Mouse (Mus musculus): ENCODE results near the gene Vapa. TPM values are rescaled to one million over a fixed set of nuclear protein-coding genes. Genes with fewer than 3 reads are reported as not detected.

The Vapa gene
- polyA plus RNA-seq, 1 experiment: 58.3 TPM

DNA sequence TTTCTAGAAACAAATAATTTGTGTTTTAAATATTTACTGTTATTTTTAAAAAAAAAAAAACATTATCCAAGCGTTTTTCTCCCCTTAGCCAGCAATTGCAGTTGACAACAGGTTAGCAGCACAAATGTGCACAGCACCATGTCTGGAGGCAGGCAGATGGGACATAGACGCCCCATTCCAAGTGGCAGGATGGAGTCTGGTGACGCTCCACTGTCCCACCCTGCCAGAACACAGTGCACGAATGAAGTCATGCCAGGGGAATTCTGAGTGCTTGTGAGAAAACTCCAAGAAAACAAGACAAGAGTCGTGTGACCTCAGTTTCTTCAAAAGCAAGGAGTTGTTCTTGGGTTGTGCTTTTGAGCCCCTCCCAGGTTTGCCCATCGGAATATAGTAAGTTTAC, 50.0 kb downstream of the Vapa start:
- Histone ChIP-seq H3K36me3 (ENCODE audit: control insufficient read depth, insufficient read depth) (no peaks in the 10 kb centered on the region), H3K4me3 (ENCODE audit: insufficient read depth, poor library complexity, severe bottlenecking) (no peak overlapping the region), H3K79me2 (ENCODE audit: control insufficient read depth, insufficient read depth) (no peaks in the 10 kb centered on the region), H3K27me3 (ENCODE audit: control insufficient read depth, insufficient read depth, insufficient read length) (no peaks in the 10 kb centered on the region), H3K79me3 (ENCODE audit: low read depth) (no peaks in the 10 kb centered on the region), H3ac (ENCODE audit: control insufficient read depth, insufficient read length, low read depth) (no peak overlapping the region)
- no peak for TF ChIP-seq USF1 (IDR thresholded peaks at IDR 0.05; ENCODE audit: low read depth)
- no peak for TF ChIP-seq CEBPB (IDR thresholded peaks at IDR 0.05; ENCODE audit: low read depth)
- TF ChIP-seq FOSL1 (IDR thresholded peaks at IDR 0.05; ENCODE audit: insufficient read depth, low read length, poor library complexity, severe bottlenecking): no peak
- TF ChIP-seq MYOG (IDR thresholded peaks at IDR 0.05; ENCODE audit: control insufficient read depth, extremely low read depth, insufficient read length): no peak
- TF ChIP-seq MYOD1 (IDR thresholded peaks at IDR 0.05; ENCODE audit: control insufficient read depth, insufficient read length, low read depth): no peak
- no peak for TF ChIP-seq CTCF (IDR thresholded peaks at IDR 0.05; ENCODE audit: control insufficient read depth, insufficient read depth, insufficient read length)
- TF ChIP-seq MAX (IDR thresholded peaks at IDR 0.05): no peak

DNA sequence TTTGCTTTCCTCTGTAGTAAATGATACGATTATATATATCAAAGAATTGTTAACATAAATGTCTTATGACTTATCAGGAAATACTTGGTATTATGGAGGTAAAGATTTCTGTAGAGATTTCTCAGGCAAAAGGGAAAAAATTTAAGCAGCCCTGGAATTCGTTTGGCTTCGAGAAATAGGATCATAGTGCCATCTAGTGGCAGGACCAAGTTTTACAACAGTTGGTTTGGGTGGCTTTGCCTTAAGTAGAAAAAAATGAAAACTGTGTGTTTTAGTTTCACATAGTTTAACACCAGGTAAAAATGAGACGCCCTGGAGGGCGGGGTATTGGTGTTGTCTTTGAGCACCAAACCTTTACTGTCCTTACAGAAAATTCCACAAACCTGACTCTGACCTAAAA, 50.6 kb downstream of the Vapa start:
- no peaks in the 10 kb centered on the region for H3K36me3 ChIP-seq (ENCODE audit: control insufficient read depth, insufficient read depth)
- H3K79me3 ChIP-seq (ENCODE audit: low read depth): no peaks in the 10 kb centered on the region
- H3ac ChIP-seq (ENCODE audit: control insufficient read depth, insufficient read length, low read depth): no peak overlapping the region
- H3K27me3 ChIP-seq (ENCODE audit: control insufficient read depth, insufficient read depth, insufficient read length): no peaks in the 10 kb centered on the region
- no peak for TF ChIP-seq MAX (IDR thresholded peaks at IDR 0.05)
- TF ChIP-seq CEBPB (IDR thresholded peaks at IDR 0.05; ENCODE audit: low read depth): no peak
- TF ChIP-seq MYOD1 (IDR thresholded peaks at IDR 0.05; ENCODE audit: control insufficient read depth, insufficient read length, low read depth): no peak
- no peak for TF ChIP-seq CTCF (IDR thresholded peaks at IDR 0.05; ENCODE audit: control insufficient read depth, insufficient read depth, insufficient read length)
- no peak for TF ChIP-seq USF1 (IDR thresholded peaks at IDR 0.05; ENCODE audit: low read depth)
- no peak for TF ChIP-seq MYOG (IDR thresholded peaks at IDR 0.05; ENCODE audit: control insufficient read depth, extremely low read depth, insufficient read length)
- no peak for TF ChIP-seq FOSL1 (IDR thresholded peaks at IDR 0.05; ENCODE audit: insufficient read depth, low read length, poor library complexity, severe bottlenecking)
- no peaks in the 10 kb centered on the region for H3K79me2 ChIP-seq (ENCODE audit: control insufficient read depth, insufficient read depth)
- no peak overlapping the region for H3K4me3 ChIP-seq (ENCODE audit: insufficient read depth, poor library complexity, severe bottlenecking)

DNA sequence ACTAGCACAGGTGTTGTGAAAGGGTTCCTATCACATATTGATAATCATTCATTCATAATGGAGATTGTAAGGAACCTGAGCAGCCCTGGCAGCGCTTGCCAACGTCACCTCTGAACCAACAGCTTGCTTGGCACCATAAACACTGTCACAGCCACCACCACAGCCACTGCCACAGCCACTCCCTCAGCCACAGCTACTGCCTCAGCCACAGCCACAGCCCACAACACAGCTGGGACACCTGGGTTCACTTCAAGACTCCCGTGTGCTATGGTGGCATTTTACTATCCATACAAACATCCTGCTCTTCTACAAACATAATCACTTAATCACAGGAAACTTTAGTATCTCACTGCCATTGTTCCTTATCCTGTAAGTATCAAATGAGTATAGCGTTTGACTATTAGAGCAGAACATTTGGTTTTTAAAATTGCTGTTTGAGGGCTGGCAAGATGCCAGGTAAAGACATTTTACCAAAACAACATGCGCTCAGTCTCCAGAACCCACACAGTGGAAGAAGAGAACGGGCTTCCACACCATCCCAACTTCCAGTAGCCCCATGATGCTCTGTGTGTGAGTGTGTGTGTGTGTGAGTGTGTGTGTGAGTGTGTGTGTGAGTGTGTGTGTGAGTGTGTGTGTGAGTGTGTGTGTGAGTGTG, 51.9 kb downstream of the Vapa start:
- no peaks in the 10 kb centered on the region for H3K79me2 ChIP-seq (ENCODE audit: control insufficient read depth, insufficient read depth)
- H3K79me3 ChIP-seq (ENCODE audit: low read depth): no peaks in the 10 kb centered on the region
- no peaks in the 10 kb centered on the region for H3K27me3 ChIP-seq (ENCODE audit: control insufficient read depth, insufficient read depth, insufficient read length)
- no peaks in the 10 kb centered on the region for H3K36me3 ChIP-seq (ENCODE audit: control insufficient read depth, insufficient read depth)
- no peak overlapping the region for H3ac ChIP-seq (ENCODE audit: control insufficient read depth, insufficient read length, low read depth)
- no peak overlapping the region for H3K4me3 ChIP-seq (ENCODE audit: insufficient read depth, poor library complexity, severe bottlenecking)
- no peak for TF ChIP-seq USF1 (IDR thresholded peaks at IDR 0.05; ENCODE audit: low read depth)

DNA sequence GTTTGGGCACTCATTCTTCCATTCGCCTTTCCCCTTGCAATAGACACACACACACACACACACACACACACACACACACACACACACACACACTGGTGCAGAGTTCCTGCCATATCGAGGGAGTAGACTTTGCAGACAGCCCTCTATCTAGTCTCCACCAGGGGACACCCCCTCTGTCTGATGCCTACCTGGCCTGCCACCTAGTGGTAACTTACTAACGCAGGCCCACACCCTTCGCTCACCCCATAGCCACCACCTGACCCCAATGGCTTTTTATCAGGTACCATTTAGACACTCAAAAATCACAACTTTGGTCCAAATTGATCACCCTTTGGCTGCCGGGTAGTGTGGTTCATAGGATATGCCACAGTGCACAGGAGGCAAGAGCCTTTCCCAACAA, 54.1 kb downstream of the Vapa start:
- H3K36me3 ChIP-seq (ENCODE audit: control insufficient read depth, insufficient read depth): no peaks in the 10 kb centered on the region
- H3ac ChIP-seq (ENCODE audit: control insufficient read depth, insufficient read length, low read depth): no peak overlapping the region
- no peaks in the 10 kb centered on the region for H3K27me3 ChIP-seq (ENCODE audit: control insufficient read depth, insufficient read depth, insufficient read length)
- no peak overlapping the region for H3K4me3 ChIP-seq (ENCODE audit: insufficient read depth, poor library complexity, severe bottlenecking)
- no peaks in the 10 kb centered on the region for H3K79me3 ChIP-seq (ENCODE audit: low read depth)
- no peaks in the 10 kb centered on the region for H3K79me2 ChIP-seq (ENCODE audit: control insufficient read depth, insufficient read depth)
- TF ChIP-seq FOSL1 (IDR thresholded peaks at IDR 0.05; ENCODE audit: insufficient read depth, low read length, poor library complexity, severe bottlenecking) (no peak), CEBPB (IDR thresholded peaks at IDR 0.05; ENCODE audit: low read depth) (no peak), MYOG (IDR thresholded peaks at IDR 0.05; ENCODE audit: control insufficient read depth, extremely low read depth, insufficient read length) (no peak), USF1 (IDR thresholded peaks at IDR 0.05; ENCODE audit: low read depth) (no peak), MAX (IDR thresholded peaks at IDR 0.05) (no peak), CTCF (IDR thresholded peaks at IDR 0.05; ENCODE audit: control insufficient read depth, insufficient read depth, insufficient read length) (no peak), MYOD1 (IDR thresholded peaks at IDR 0.05; ENCODE audit: control insufficient read depth, insufficient read length, low read depth) (no peak)

DNA sequence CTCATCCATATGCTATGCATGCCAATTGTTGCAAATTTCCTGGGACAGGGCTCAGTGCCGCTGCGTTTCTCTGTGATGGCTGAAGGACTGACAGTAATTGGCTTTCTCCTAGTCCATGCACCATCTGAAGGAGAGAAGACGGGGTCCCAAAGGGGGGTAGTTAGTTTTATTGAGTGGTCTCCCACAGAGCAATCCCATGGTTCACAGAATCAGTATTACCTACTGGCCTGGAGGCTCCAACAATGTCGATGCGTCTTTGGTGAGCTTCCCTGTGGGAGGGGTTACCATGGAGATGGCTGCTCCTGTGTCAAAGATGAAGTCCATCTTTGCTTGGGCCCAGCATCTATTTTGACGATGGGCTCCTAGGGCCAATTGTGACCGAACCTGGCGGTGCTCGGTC, 54.6 kb downstream of the Vapa start:
- Histone ChIP-seq H3K4me3 (ENCODE audit: insufficient read depth, poor library complexity, severe bottlenecking) (no peak overlapping the region), H3K36me3 (ENCODE audit: control insufficient read depth, insufficient read depth) (no peaks in the 10 kb centered on the region), H3K27me3 (ENCODE audit: control insufficient read depth, insufficient read depth, insufficient read length) (no peaks in the 10 kb centered on the region), H3K79me3 (ENCODE audit: low read depth) (no peaks in the 10 kb centered on the region), H3ac (ENCODE audit: control insufficient read depth, insufficient read length, low read depth) (no peak overlapping the region), H3K79me2 (ENCODE audit: control insufficient read depth, insufficient read depth) (no peaks in the 10 kb centered on the region)
- TF ChIP-seq MYOD1 (IDR thresholded peaks at IDR 0.05; ENCODE audit: control insufficient read depth, insufficient read length, low read depth) (no peak), MAX (IDR thresholded peaks at IDR 0.05) (no peak), CTCF (IDR thresholded peaks at IDR 0.05; ENCODE audit: control insufficient read depth, insufficient read depth, insufficient read length) (no peak), USF1 (IDR thresholded peaks at IDR 0.05; ENCODE audit: low read depth) (no peak), FOSL1 (IDR thresholded peaks at IDR 0.05; ENCODE audit: insufficient read depth, low read length, poor library complexity, severe bottlenecking) (no peak), CEBPB (IDR thresholded peaks at IDR 0.05; ENCODE audit: low read depth) (no peak), MYOG (IDR thresholded peaks at IDR 0.05; ENCODE audit: control insufficient read depth, extremely low read depth, insufficient read length) (no peak)

DNA sequence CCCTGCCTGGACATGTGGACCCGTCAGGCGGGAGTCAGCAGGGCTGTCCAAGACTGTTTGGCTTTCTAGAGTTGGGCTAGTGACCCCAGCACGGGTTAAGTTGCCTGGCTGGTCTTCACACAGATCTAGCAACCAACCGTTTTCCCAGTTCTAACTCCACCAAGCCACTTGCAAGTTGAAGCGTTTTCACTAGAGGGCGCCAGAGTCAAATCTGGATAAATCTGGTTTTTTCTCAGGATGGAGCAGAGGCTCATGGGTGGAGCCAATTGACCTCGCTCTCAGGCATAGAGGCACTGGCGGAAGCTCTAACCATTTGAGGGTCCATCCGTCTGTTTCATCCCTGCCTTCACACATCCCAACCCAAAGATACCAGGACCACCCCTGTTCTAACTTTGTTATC, 55.1 kb downstream of the Vapa start:
- Histone ChIP-seq H3K36me3 (ENCODE audit: control insufficient read depth, insufficient read depth) (no peaks in the 10 kb centered on the region), H3K4me3 (ENCODE audit: insufficient read depth, poor library complexity, severe bottlenecking) (no peak overlapping the region), H3K79me2 (ENCODE audit: control insufficient read depth, insufficient read depth) (no peaks in the 10 kb centered on the region), H3ac (ENCODE audit: control insufficient read depth, insufficient read length, low read depth) (no peak overlapping the region), H3K27me3 (ENCODE audit: control insufficient read depth, insufficient read depth, insufficient read length) (no peaks in the 10 kb centered on the region), H3K79me3 (ENCODE audit: low read depth) (no peaks in the 10 kb centered on the region)
- TF ChIP-seq CEBPB (IDR thresholded peaks at IDR 0.05; ENCODE audit: low read depth) (no peak), MYOD1 (IDR thresholded peaks at IDR 0.05; ENCODE audit: control insufficient read depth, insufficient read length, low read depth) (no peak), CTCF (IDR thresholded peaks at IDR 0.05; ENCODE audit: control insufficient read depth, insufficient read depth, insufficient read length) (no peak), USF1 (IDR thresholded peaks at IDR 0.05; ENCODE audit: low read depth) (no peak), FOSL1 (IDR thresholded peaks at IDR 0.05; ENCODE audit: insufficient read depth, low read length, poor library complexity, severe bottlenecking) (no peak), MAX (IDR thresholded peaks at IDR 0.05) (no peak), MYOG (IDR thresholded peaks at IDR 0.05; ENCODE audit: control insufficient read depth, extremely low read depth, insufficient read length) (no peak)
